In genomic region chr11:110453445-110454154, GRCm38 (mm10) we compare ENCODE assay signal across 24 mouse cellular contexts. TPM values are rescaled to one million over a fixed set of nuclear protein-coding genes. Genes with fewer than 3 reads are reported as not detected.
DNase-seq lines count a peak whose midpoint lies in the region; ATAC-seq and TF ChIP-seq lines count a peak whose summit lies in the region.
"Had no signal": no experiment of that assay in that cellular context is flagged by ENCODE, and none has a peak within 500 bp of the region (broad histone marks: within the 10 kb centered on the region; RNA-seq: fewer than 3 reads in every experiment).

No protein-coding gene starts in this region.

- peaks cover 7% of the 10 kb centered on the region for H3K27me3 ChIP-seq in megakaryocyte, embryonic 14.5 days (replicated peaks)
- H3K27me3 ChIP-seq in CH12.LX (replicated peaks) (no peaks in the 10 kb centered on the region), G1E (ENCODE audit: insufficient read depth, low read length) (no peaks in the 10 kb centered on the region)
- H3K27me3 ChIP-seq: forebrain, embryonic 13.5 days; heart, embryonic 15.5 days; hindbrain, embryonic 15.5 days had no signal

- H3K27ac ChIP-seq in CH12.LX (ENCODE audit: insufficient read depth, low read depth): 0 out of 2 replicates have a peak overlapping the region, but pooled peaks have one; percentile 1
- H3K27ac ChIP-seq: forebrain, embryonic 10.5 days; forebrain, embryonic 13.5 days; heart, embryonic 15.5 days; hindbrain, embryonic 10.5 days; hindbrain, embryonic 15.5 days had no signal

- TF ChIP-seq POLR2A in CH12.LX (IDR thresholded peaks at IDR 0.05; ENCODE audit: low read depth, low read length): no peak

- H3K4me2 ChIP-seq in CH12.LX (ENCODE audit: insufficient read depth, low read depth, poor library complexity, severe bottlenecking): no peak overlapping the region
- H3K4me2 ChIP-seq: forebrain, embryonic 13.5 days; heart, embryonic 11.5 days; heart, embryonic 15.5 days; hindbrain, embryonic 15.5 days had no signal

- no peaks in the 10 kb centered on the region for H3K9me3 ChIP-seq in megakaryocyte, embryonic 14.5 days
- H3K9me3 ChIP-seq in CH12.LX (replicated peaks; ENCODE audit: low read length) (no peaks in the 10 kb centered on the region), G1E (replicated peaks) (peaks cover 75% of the 10 kb centered on the region)
- H3K9me3 ChIP-seq: forebrain, embryonic 10.5 days; forebrain, embryonic 13.5 days; heart, embryonic 15.5 days; hindbrain, embryonic 10.5 days; hindbrain, embryonic 15.5 days had no signal

- no peak for TF ChIP-seq EP300 in CH12.LX (IDR thresholded peaks at IDR 0.05; ENCODE audit: low read length)

- H3K4me1 ChIP-seq in megakaryocyte, embryonic 14.5 days: peaks cover 28% of the 10 kb centered on the region
- H3K4me1 ChIP-seq in CH12.LX (ENCODE audit: control insufficient read depth in 1 of 2, insufficient read depth in 2 of 2): peaks cover 23 to 30% of the 10 kb centered on the region in 2 experiments
- H3K4me1 ChIP-seq in G1E (ENCODE audit: insufficient read depth, low read depth, low read length): no peaks in the 10 kb centered on the region; the same call in 1 of the 2 replicates

- no peak for TF ChIP-seq RAD21 in CH12.LX (IDR thresholded peaks at IDR 0.05; ENCODE audit: low read depth, low read length)

- ATAC-seq in megakaryocyte, adult 5-6 weeks (ENCODE audit: poor library complexity, severe bottlenecking): no peak
- peak; percentile 9; the same call in 1 of the 2 replicates for ATAC-seq in G1E (ENCODE audit: extremely low read depth, insufficient number of reproducible peaks, low FRiP score, poor library complexity, severe bottlenecking)
- ATAC-seq: CD4-positive, CD25-positive, alpha-beta regulatory T cell, adult 4 months; forebrain, embryonic 13.5 days; forebrain, embryonic 16.5 days had no signal

- in situ Hi-C loops in CH12.LX (cut with MboI; ENCODE audit: low pct_ligation_motif_present, low pct_unique_long_range_greater_than_20kb, low sequenced_read_pairs): no loop called here

- no peaks in the 10 kb centered on the region for H3K79me2 ChIP-seq in CH12.LX (replicated peaks; ENCODE audit: control insufficient read depth, extremely low read depth, insufficient read depth, poor library complexity, severe bottlenecking)

- peak overlapping the region; percentile 74 for H3K4me3 ChIP-seq in megakaryocyte, embryonic 14.5 days (replicated peaks)
- H3K4me3 ChIP-seq in CH12.LX (replicated peaks in 1 of 3; ENCODE audit: low read depth in 2 of 3, low read length in 2 of 3, poor library complexity in 1 of 3): peak overlapping the region in 1 of 3 experiments; percentile 17
- peak overlapping the region; percentile 34; the same call in 1 of the 2 replicates for H3K4me3 ChIP-seq in G1E (ENCODE audit: low read depth, low read length)
- H3K4me3 ChIP-seq: forebrain, embryonic 10.5 days; forebrain, embryonic 13.5 days; heart, embryonic 15.5 days; hindbrain, embryonic 10.5 days; hindbrain, embryonic 15.5 days had no signal

- no peak overlapping the region for H3K9ac ChIP-seq in CH12.LX (ENCODE audit: insufficient read depth, low read depth)
- H3K9ac ChIP-seq: forebrain, embryonic 13.5 days; heart, embryonic 15.5 days; hindbrain, embryonic 15.5 days had no signal

- dilution Hi-C loops in CH12.LX (cut with MboI; ENCODE audit: extremely low pct_ligation_motif_present, extremely low pct_unique_long_range_greater_than_20kb, low sequenced_read_pairs): no loop called here

- no peak for TF ChIP-seq CTCF in CH12.LX (conservative IDR thresholded peaks at IDR 0.05 in 1 of 2, IDR thresholded peaks at IDR 0.05 in 1 of 2; ENCODE audit: low read depth in 2 of 2, low read length in 2 of 2)
- no peak for TF ChIP-seq CTCF in G1E (IDR thresholded peaks at IDR 0.05; ENCODE audit: low read depth, low read length)

- no peaks in the 10 kb centered on the region for H3K36me3 ChIP-seq in megakaryocyte, embryonic 14.5 days (replicated peaks; ENCODE audit: low read length)
- peaks cover 0 to 10% of the 10 kb centered on the region in 2 experiments for H3K36me3 ChIP-seq in CH12.LX (replicated peaks in 1 of 2; ENCODE audit: control insufficient read depth in 1 of 2, insufficient read depth in 1 of 2, low read length in 1 of 2)
- no peaks in the 10 kb centered on the region for H3K36me3 ChIP-seq in G1E (replicated peaks)
- H3K36me3 ChIP-seq: heart, embryonic 15.5 days; hindbrain, embryonic 15.5 days had no signal

- DNase-seq in CH12.LX (ENCODE audit: extremely low read depth) (no peak), G1E (ENCODE audit: low spot score) (no peak)
- DNase-seq in adrenal gland, adult (ENCODE audit: inconsistent age in 2 of 2, low spot score in 1 of 2): no peak
- no peak for DNase-seq in right cerebral cortex, postnatal 25 days
- DNase-seq: adrenal gland, adult 8-10 months; adrenal gland, postnatal 25 days; cerebellum, adult 11-12 months; cerebellum, adult 8-10 months; cerebellum, postnatal 10 days; cerebellum, postnatal 36 days; gastrocnemius, postnatal 10 days; gastrocnemius, postnatal 36 days; heart, postnatal 10 days; heart, postnatal 36 days had no signal

TF ChIP-seq in CH12.LX, 34 proteins besides CTCF, POLR2A, EP300 and RAD21:
- TF ChIP-seq ZNF384 (IDR thresholded peaks at IDR 0.05; ENCODE audit: low read depth, low read length) (no peak), JUN (IDR thresholded peaks at IDR 0.05; ENCODE audit: insufficient read depth, low read depth, low read length) (no peak), ZKSCAN1 (IDR thresholded peaks at IDR 0.05; ENCODE audit: borderline replicate concordance, low read depth, low read length) (peak; percentile 75), GABPA (IDR thresholded peaks at IDR 0.05; ENCODE audit: insufficient replicate concordance, low read depth, low read length) (no peak), MEF2A (IDR thresholded peaks at IDR 0.05; ENCODE audit: borderline replicate concordance, low read depth, low read length) (no peak), IRF4 (IDR thresholded peaks at IDR 0.05; ENCODE audit: low read depth, low read length) (no peak), MAFK (IDR thresholded peaks at IDR 0.05; ENCODE audit: insufficient replicate concordance, low read length) (no peak), CHD2 (IDR thresholded peaks at IDR 0.05; ENCODE audit: low read length) (no peak), RCOR1 (conservative IDR thresholded peaks at IDR 0.05; ENCODE audit: low read depth, low read length) (no peak)

RNA-seq across cellular contexts. Expression of gene Map2k6, which starts 54.7 kb away (rescaled TPM):
- 0.36 TPM in 1 of 2 replicates, not detected in the other for polyA plus RNA-seq in megakaryocyte, embryonic 14.5 days (2012; ENCODE audit: insufficient read depth, low replicate concordance)
- total RNA-seq in megakaryocyte, adult 5-6 weeks (2015): 10.3 and 12.6 TPM in 2 replicates
- 14.8 and 16.0 TPM in 2 replicates for total RNA-seq in megakaryocyte, adult 5-6 weeks (2017)
- 11.3 and 16.8 TPM in 2 replicates for total RNA-seq in CH12.LX (2012; rRNA removed)
- 21.9 and 23.0 TPM in 2 replicates for total RNA-seq in CH12.LX (2014; rRNA removed)
- polyA plus RNA-seq in CH12.LX (2012; ENCODE audit: insufficient read length, low read depth): 16.9 and 18.0 TPM in 2 replicates
- total RNA-seq in G1E (2014; fragmentation: Nextera tagmentation): not detected in 2 replicates
- total RNA-seq in G1E (2017): 0.17 and 0.33 TPM in 2 replicates
- polyA plus RNA-seq in G1E (2012): not detected in 2 replicates

Comparison
In these comparisons a context has a peak if more than half of its experiments do, and no peak if none do; other contexts are left out.
1. RNA of gene Map2k6, which starts 54.7 kb away (total RNA-seq): 11.3 to 23.0 TPM in CH12.LX and 10.3 to 16.0 TPM in megakaryocyte, adult 5-6 weeks; 0.17 to 0.33 TPM in G1E; every median in the first group is over 4 times any median in the second.